Mouse (Mus musculus) right cerebral cortex, postnatal 25 days (tissue): ENCODE data around the gene Gpr142.

ENCODE experiments used
- DNase-seq: peaks from one replicate; pipeline ENCODE4 v3.0.0; 2022

Gpr142 gene

GRCm38 (mm10) chr11:114798624-114799023 is at the start of gene Gpr142:
Gene Gpr142, plus strand, starts transcription at chr11:114798924.
- no peak for DNase-seq

GRCm38 (mm10) chr11:114764820-114765818 is 33.6 kb upstream of the Gpr142 start, which contains the start of gene Kif19a:
Gene Kif19a, plus strand, starts transcription at chr11:114765388.
- DNase-seq: peak; percentile 18

DNA sequence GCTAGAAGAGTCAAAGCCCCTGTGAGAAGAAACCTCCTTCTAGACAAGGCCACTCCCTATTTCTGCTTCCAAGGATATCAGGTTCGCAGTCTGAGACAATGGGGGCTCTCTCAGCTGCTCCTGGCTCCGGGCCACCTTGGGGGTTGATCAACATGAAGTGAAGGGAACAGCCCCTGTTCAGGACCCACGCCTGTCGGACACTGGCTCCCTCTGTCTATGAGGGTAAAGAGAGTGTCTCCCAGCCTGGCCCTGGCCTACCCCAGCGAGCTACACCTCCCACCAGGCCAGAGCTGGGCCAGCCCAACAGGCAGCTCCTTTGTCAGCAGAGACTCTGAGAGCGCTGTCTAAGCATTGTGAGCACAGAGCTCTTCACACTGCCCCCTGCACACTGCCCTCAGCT is 28.8 kb upstream of the Gpr142 start:
- no peak for DNase-seq

- no peak for DNase-seq
Measured at GRCm38 (mm10) chr11:114771896-114772295, 26.8 kb upstream of the Gpr142 start.

DNA sequence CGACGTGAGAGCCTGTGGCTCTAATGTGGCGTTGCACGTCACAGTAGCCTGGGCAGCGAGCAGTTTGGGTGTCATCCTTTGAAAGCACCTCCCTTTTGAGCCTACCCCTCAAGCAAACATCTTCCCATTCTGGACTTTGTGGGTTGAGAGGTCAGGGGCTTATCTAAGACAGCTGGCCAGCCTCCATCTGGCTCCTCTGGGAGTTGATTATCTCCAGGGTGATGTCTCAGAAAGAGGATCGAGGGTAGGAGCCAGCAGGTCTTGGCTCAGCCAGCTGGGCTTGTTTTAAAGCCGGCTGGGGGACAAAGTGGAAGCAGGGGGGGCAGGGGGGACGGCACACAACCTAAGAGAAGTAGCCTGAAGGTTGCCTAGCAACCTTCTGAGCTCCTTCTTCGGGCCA is 18.6 kb upstream of the Gpr142 start:
- DNase-seq: no peak

GRCm38 (mm10) chr11:114785892-114786291 is 12.8 kb upstream of the Gpr142 start:
- no peak for DNase-seq

GRCm38 (mm10) chr11:114786326-114786725 is 12.4 kb upstream of the Gpr142 start:
- peak; percentile 79 for DNase-seq

DNA sequence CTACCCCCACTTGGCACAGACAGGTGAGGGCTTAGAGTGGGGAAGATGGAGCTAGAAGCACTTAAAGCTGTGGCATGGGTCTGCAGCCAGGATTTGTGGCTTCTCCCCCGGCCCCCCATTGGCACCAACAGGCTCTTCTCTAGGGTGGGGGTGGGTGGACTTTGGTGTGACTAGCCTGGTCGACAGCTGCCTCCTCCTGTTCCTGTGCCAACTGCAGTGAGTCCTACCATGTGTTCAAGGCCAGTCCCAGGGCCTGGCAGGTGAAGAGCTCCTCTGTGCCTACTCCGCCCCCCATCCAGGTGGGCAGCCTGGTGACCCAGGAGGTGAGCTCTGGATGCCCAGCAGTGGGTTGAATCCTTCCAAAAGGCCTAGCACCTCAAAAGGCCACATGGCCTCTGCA is 11.1 kb upstream of the Gpr142 start:
- no peak for DNase-seq

- peak; percentile 80 for DNase-seq
Measured at GRCm38 (mm10) chr11:114789061-114789714, 9.5 kb upstream of the Gpr142 start.

DNA sequence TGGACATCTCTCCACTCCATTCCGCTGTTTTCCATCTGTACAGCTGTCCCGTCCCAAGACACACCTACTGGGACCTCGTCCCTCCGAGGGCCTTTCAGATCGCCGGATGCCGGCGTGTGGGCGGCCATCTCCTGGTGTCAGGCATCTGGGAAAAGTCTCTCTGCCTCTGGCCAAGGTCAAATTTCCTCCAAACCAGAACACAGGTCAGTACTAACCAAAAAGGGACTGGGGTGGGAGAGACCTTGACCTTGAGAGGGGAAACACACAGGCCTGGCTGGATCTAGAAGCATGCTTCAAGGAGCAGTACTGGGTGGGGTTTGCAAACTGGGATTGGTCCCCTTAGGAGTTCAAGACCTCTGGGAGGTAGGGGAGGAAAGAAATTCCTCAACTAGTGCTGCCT is 9.0 kb upstream of the Gpr142 start:
- DNase-seq: no peak

- no peak for DNase-seq
Measured at GRCm38 (mm10) chr11:114790171-114790570, 8.6 kb upstream of the Gpr142 start.

GRCm38 (mm10) chr11:114790841-114791240 is 7.9 kb upstream of the Gpr142 start:
- DNase-seq: no peak

DNA sequence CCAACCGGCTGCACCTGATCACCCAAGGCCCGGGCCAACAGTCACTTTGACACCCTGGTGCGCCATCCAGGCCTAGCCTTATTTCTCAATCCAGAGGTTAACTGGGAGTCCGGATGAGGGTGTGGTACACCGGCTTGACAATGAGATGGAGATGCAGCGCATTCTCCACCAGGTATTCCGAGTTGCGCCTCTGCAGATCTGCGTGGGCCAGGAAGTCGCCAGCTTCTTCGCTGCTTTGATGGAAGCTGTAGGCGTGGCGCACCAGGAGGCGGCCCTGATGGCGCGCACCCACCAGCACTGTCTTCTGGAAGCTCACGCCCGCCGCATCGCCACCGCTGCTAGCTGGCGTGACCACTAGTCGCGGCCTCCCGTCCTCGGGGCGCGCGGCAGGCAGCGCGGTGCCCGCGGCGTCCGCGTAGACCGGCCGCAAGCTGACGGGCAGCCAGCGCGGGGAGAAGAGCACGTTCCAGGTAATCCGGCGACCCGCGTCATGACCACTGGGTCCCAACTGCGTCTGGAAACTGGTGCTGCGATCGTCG is 7.3 kb upstream of the Gpr142 start:
- DNase-seq: no peak

GRCm38 (mm10) chr11:114791891-114792411 is 6.8 kb upstream of the Gpr142 start:
- peak; percentile 61 for DNase-seq

- no peak for DNase-seq
Measured at GRCm38 (mm10) chr11:114792931-114793494, 5.7 kb upstream of the Gpr142 start.

DNA sequence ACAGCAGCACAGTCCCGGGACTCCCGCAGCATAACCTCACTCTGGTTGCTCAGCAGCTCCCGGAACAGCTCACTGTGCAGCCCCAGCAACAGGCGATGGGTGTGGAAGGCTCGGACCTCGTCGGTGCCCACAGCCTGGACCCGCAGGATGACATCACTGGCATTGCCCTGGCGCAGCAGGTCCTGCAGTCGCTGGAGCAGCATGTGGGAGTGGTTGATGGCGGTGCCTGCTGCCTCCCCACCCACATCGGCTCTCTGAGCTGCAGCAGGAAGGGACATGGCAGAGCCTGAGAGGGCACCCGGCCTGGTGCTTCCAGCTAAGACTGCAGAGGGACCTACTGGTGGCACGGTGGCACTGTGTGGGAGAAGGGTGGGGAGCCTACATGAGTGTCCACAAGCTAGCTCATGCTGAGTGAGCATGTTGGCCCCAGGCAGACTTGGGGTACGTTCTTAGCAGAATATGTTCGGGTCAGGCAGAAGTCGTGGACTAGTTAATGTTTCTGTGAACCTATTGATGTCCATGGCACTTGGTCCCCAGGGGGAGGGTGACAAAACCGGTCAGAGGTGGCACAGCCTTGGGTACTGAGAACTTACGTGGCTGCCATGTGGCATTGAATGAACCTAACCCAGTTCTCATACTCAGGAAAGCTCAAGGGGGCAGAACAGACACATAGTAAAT is 4.7 kb upstream of the Gpr142 start:
- no peak for DNase-seq

GRCm38 (mm10) chr11:114794691-114795090 is 4.0 kb upstream of the Gpr142 start:
- no peak for DNase-seq

GRCm38 (mm10) chr11:114795231-114795746 is 3.4 kb upstream of the Gpr142 start:
- DNase-seq: peak; percentile 89

DNA sequence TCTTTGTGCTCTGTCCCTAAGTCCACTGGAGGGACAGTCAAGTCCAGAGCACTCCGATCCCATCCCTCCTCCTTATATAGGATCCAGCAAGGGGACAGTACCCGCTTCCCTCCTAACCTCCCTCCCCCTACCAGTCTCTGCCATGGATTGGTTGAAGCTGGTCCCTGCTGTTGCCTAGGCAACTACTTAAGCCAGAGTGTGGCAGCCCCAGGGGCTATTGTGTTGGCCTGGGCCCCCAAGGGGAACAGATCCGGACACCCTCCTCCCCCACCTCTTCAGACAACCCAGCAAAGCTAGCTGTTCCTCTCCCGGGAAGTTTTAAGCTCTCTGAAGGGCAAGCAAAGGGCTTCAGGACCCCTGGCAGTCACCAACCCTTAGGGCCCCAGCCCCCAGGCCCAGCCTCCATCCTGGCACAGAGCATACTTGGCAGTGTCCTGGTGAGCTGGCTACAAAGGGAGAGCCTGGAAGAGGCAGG is 2.8 kb upstream of the Gpr142 start, which contains the start of gene Btbd17:
Gene Btbd17 (minus strand): TSS at position 98 of the 475 bp plus-strand sequence.
- no peak for DNase-seq

- no peak for DNase-seq
Measured at GRCm38 (mm10) chr11:114797176-114797575, 1.5 kb upstream of the Gpr142 start.

DNA sequence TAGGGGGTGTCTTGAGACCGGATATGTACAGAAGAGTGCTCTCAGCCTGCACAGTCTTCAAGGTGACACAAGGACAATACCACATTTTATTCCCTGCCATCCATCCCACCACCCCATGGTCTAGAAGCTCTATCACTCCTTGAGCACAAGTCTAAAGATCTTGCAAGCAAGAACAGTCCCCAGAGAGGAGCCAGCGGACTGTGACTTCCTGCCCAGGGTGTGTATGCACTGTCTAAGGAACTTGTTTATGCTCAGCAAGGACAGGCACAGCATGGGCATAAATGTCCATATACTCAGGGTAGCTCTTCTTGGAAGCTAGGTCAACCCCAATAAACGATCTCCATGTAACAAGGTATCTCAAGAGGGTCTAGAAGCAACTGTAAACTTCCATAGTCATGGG is 743 bp upstream of the Gpr142 start:
- no peak for DNase-seq

DNA sequence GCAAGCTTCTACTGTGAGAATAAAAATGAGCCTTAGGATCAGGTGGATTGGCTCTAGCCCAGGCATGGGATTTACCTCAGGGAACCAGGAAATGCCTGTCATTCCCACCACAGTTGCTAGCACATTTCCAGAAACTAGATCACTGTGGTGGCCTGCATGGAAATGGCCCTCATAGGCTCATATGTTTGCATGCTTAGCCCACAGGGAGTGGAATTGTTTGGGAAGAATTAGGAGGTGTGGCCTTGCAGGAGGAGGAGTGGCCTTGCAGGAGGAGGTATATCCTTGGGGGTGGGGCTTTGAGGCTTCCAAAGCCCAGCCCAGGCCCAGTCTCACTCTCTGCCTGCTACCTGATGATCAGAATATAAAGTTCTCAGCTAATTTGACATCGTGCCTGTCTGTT is 3.2 kb downstream of the Gpr142 start:
- no peak for DNase-seq
